Mouse (Mus musculus): ENCODE measurements around the gene Cyth1. TPM values are rescaled to one million over a fixed set of nuclear protein-coding genes. Genes with fewer than 3 reads are reported as not detected.

Cyth1 gene
- polyA plus RNA-seq, 1 experiment from 2014 or later = 12.8 TPM

DNA sequence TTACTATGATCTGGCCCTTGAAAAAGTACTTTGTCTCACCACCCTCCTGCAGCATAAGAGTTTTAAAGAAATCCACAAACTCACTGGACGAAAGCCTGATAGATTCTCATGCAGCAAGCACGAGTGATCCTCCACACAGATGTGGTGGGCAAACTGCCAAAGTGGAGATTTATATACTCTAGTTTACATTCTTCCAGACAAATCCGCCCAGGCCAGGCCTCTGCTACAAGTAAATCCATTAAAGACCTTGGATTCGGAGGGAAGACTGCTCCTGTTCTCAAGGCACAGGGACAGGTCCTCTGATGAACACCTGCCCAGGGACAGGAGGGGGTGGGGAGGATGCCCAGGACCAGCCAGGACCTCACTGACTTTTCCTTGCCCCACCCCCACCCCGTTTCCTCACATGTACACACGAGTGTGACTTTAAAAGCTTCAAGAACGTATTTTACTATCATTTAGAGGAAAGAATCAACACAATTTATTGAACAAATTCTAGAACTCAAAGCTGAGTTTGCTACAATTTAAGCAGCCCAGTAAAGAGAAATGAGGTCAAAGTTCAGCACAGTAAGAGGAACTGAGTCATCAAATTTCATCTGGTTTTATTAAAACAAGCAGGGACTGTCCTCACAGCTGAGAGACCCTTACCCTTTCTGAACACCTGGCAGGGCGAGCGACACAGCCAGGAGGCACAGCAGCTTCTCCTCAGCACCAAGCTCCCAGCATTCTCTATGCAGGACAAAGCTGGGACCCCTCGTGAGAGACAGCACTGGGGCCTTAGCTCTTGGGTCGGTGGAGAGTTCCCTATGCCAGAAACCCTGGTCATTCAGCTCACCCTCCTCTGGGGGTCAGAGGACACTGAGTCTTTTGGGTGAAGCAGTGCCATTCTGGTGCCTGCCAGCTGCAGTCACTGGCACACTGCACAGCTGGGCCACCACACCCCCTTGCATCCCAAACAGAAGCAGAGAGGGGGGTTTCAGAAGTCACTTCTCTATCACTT lies 47.3 kb downstream of the Cyth1 start:
- H3K4me2 ChIP-seq = peak overlapping the region; percentile 68
- peak overlapping the region; percentile 41 for H3K4me3 ChIP-seq (ENCODE audit: low read depth, low read length)
- H3K9ac ChIP-seq (ENCODE audit: low read length) = peak overlapping the region; percentile 75
- no peaks in the 10 kb centered on the region for H3K36me3 ChIP-seq (ENCODE audit: control insufficient read depth, insufficient read depth, low read length)
- H3K9me3 ChIP-seq (ENCODE audit: control insufficient read depth, low read length) = no peaks in the 10 kb centered on the region
- no peak for ATAC-seq (ENCODE audit: low FRiP score)
- H3K27ac ChIP-seq (ENCODE audit: low read depth, low read length) = peak overlapping the region; percentile 92; the same call in 1 of the 2 replicates
- H3K4me1 ChIP-seq (ENCODE audit: control insufficient read depth, insufficient read depth, low read length) = peaks cover 55% of the 10 kb centered on the region
- 42% methylated on average over 11 of the region's 11 CpGs for WGBS
- peak; percentile 92 for DNase-seq (ENCODE audit: low spot score, missing footprints)
- no peaks in the 10 kb centered on the region for H3K27me3 ChIP-seq (ENCODE audit: control insufficient read depth, insufficient read depth, low read length)

DNA sequence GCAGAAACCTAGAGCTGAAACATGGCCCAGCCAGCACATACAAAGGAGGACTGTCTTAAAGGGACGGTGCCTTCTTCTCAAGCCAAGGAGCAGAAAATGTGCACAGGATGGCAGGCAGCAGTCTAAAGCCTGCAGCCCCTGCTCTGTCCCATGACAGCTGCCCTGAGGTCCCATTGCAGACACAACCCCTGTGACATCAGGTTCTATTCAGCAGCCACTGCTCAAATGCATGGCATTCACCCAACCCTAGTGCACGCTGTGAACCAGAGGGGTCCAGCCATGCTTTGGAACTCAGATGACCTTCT lies 50.1 kb downstream of the Cyth1 start:
- H3K4me2 ChIP-seq = peak overlapping the region; percentile 33; the same call in 1 of the 2 replicates
- peak overlapping the region; percentile 64 for H3K27ac ChIP-seq (ENCODE audit: low read depth, low read length)
- H3K4me3 ChIP-seq (ENCODE audit: low read depth, low read length) = no peak overlapping the region
- DNase-seq (ENCODE audit: low spot score, missing footprints) = no peak
- WGBS = 47% methylated on average over 2 of the region's 2 CpGs
- no peaks in the 10 kb centered on the region for H3K36me3 ChIP-seq (ENCODE audit: control insufficient read depth, insufficient read depth, low read length)
- H3K9me3 ChIP-seq (ENCODE audit: control insufficient read depth, low read length) = no peaks in the 10 kb centered on the region
- H3K27me3 ChIP-seq (ENCODE audit: control insufficient read depth, insufficient read depth, low read length) = no peaks in the 10 kb centered on the region
- peak overlapping the region; percentile 56 for H3K9ac ChIP-seq (ENCODE audit: low read length)
- H3K4me1 ChIP-seq (ENCODE audit: control insufficient read depth, insufficient read depth, low read length) = peaks cover 53% of the 10 kb centered on the region
- ATAC-seq (ENCODE audit: low FRiP score) = 0 out of 2 replicates have a peak, but pooled peaks have one; percentile 22

DNA sequence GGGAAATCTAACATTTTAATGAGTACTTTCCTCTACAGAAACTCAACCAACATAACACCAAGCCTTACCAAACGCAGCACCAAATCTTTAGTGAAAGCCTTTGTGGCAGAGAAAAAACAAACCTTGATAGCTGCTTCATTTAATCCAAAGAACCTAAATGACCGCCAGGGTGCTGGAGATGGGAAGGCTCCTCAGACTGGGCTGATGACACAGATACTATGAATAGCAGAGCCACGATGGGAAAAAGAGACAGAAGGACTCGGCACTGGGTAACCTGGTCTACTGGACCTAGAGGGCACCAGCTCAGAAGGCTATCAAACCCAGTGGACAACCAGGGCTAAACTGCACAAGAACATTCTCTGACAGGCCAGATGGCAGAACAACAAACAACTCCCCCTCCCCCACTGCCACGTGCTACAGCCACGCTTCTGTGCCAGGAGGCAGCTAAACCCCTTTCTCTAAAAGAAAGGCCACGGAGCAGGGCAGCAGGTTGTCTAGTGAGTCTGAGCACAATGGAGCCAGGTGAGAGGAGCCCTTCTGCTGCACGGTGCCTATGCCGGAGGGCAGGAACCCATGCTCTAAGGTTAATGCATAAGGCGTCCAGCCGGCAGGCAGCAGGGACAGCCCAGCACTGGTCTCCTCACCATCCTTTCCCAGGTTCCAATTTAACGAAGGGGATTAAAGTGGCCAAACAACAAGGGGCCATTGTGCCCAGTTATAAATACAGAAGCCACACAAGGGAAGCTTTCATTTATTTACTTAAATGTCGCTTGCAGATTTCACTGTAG lies 50.7 kb downstream of the Cyth1 start:
- peak; percentile 51 for ATAC-seq (ENCODE audit: low FRiP score)
- 28% methylated on average over 13 of the region's 13 CpGs for WGBS
- Histone ChIP-seq H3K27me3 (ENCODE audit: control insufficient read depth, insufficient read depth, low read length) (no peaks in the 10 kb centered on the region), H3K9ac (ENCODE audit: low read length) (peak overlapping the region; percentile 56), H3K36me3 (ENCODE audit: control insufficient read depth, insufficient read depth, low read length) (no peaks in the 10 kb centered on the region), H3K4me2 (peak overlapping the region; percentile 33; the same call in 1 of the 2 replicates), H3K27ac (ENCODE audit: low read depth, low read length) (peak overlapping the region; percentile 64), H3K4me1 (ENCODE audit: control insufficient read depth, insufficient read depth, low read length) (peaks cover 48% of the 10 kb centered on the region), H3K9me3 (ENCODE audit: control insufficient read depth, low read length) (no peaks in the 10 kb centered on the region), H3K4me3 (ENCODE audit: low read depth, low read length) (no peak overlapping the region)
- peak; percentile 96 for DNase-seq (ENCODE audit: low spot score, missing footprints)

DNA sequence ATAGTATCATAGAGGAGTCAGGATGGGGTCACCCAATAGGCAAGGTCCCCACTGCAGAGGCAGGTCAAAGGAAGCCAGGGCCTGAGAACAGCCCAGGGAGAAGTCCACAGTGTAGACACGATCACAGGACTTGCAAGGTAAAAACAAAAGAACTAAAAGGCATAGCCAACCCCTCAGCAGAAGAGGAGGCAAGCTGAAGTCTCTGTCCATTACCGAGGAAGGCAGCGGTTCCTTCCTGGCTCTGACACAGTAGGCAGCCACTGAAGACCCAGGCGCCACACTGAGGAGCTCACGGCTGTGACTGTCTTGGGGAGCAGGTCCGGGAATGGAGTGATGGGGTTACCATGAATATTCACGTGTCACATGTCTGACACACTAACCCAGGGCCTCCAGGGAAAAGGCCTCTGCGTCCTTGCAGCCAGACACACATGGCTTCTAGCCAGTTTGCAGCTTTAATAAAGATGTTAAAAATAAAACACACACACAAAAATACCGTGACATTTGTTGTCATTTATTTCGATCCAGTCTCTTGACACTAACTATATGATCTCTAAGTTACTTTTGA lies 51.5 kb downstream of the Cyth1 start:
- Histone ChIP-seq H3K9me3 (ENCODE audit: control insufficient read depth, low read length) (no peaks in the 10 kb centered on the region), H3K4me2 (no peak overlapping the region), H3K4me1 (ENCODE audit: control insufficient read depth, insufficient read depth, low read length) (peaks cover 42% of the 10 kb centered on the region), H3K9ac (ENCODE audit: low read length) (no peak overlapping the region), H3K27me3 (ENCODE audit: control insufficient read depth, insufficient read depth, low read length) (no peaks in the 10 kb centered on the region), H3K36me3 (ENCODE audit: control insufficient read depth, insufficient read depth, low read length) (no peaks in the 10 kb centered on the region; the same call in 1 of the 2 replicates), H3K4me3 (ENCODE audit: low read depth, low read length) (no peak overlapping the region), H3K27ac (ENCODE audit: low read depth, low read length) (no peak overlapping the region)
- DNase-seq (ENCODE audit: low spot score, missing footprints) = no peak
- no peak for ATAC-seq (ENCODE audit: low FRiP score)
- WGBS = 65% methylated on average over 10 of the region's 10 CpGs

DNA sequence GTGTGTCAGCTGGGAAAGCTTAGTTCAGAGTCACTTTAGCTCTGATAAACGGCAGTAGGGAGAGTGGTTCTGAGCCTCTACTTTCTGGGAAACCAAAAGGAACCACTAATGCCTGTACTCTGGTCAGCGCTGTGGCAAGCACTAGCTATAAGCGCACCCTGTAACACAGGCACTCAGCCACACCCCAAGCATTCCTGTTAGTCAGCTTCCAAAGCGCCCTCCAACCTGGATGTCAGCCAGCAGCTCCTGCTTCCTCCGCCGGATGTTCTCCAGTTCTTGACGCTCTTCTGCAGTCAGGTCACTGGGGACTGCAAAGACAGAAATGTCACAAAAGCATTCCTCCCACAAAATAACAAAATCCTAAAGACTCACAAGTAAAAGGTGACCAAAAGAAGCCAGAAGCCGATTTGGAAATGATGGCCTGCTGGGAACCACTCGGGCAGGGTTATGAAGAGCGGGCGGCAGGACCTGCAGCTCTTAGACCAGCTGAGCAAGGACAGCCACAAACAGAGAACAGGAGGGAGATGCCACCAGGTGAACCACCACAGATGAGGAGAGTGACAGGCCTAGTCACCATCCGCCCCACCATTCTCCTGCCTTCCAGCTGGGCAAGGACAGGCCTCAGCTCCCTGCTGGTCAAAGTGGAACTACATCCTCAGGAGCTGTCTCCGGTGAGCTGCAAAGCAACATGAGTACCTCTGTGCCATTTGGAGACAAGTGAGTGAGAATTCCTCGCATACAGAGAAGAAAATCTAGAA lies 54.8 kb downstream of the Cyth1 start:
- Histone ChIP-seq H3K27me3 (ENCODE audit: control insufficient read depth, insufficient read depth, low read length) (no peaks in the 10 kb centered on the region), H3K9ac (ENCODE audit: low read length) (no peak overlapping the region), H3K4me1 (ENCODE audit: control insufficient read depth, insufficient read depth, low read length) (peaks cover 18% of the 10 kb centered on the region), H3K9me3 (ENCODE audit: control insufficient read depth, low read length) (no peaks in the 10 kb centered on the region), H3K27ac (ENCODE audit: low read depth, low read length) (no peak overlapping the region), H3K4me3 (ENCODE audit: low read depth, low read length) (no peak overlapping the region), H3K36me3 (ENCODE audit: control insufficient read depth, insufficient read depth, low read length) (no peaks in the 10 kb centered on the region; the same call in 1 of the 2 replicates), H3K4me2 (no peak overlapping the region)
- DNase-seq (ENCODE audit: low spot score, missing footprints) (no peak), ATAC-seq (ENCODE audit: low FRiP score) (no peak)
- WGBS = 83% methylated on average over 14 of the region's 14 CpGs

DNA sequence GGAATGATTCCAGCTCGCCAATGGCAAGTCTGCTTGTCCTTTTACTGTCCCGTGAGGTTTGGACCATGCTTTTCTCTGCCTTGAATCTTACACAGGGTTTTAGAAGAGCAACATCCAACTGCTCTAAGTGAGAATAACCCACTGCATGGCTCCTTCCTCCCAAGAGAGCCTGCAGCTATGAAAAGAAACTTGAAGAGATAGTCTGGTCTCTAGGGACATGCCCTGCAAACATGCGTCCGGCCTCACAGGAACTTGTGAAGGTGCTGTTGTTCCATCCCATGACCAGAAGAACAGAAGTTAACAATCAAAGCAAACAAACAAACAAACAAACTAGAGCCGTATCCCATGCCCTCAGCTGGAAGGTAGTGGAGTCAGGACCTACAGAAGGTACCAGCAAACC lies 55.4 kb downstream of the Cyth1 start:
- Histone ChIP-seq H3K27ac (ENCODE audit: low read depth, low read length) (no peak overlapping the region), H3K9me3 (ENCODE audit: control insufficient read depth, low read length) (no peaks in the 10 kb centered on the region), H3K27me3 (ENCODE audit: control insufficient read depth, insufficient read depth, low read length) (no peaks in the 10 kb centered on the region), H3K9ac (ENCODE audit: low read length) (no peak overlapping the region), H3K36me3 (ENCODE audit: control insufficient read depth, insufficient read depth, low read length) (no peaks in the 10 kb centered on the region; the same call in 1 of the 2 replicates), H3K4me1 (ENCODE audit: control insufficient read depth, insufficient read depth, low read length) (peaks cover 12% of the 10 kb centered on the region), H3K4me2 (no peak overlapping the region), H3K4me3 (ENCODE audit: low read depth, low read length) (no peak overlapping the region)
- DNase-seq (ENCODE audit: low spot score, missing footprints) (no peak), ATAC-seq (ENCODE audit: low FRiP score) (no peak)
- 84% methylated on average over 5 of the region's 5 CpGs for WGBS

DNA sequence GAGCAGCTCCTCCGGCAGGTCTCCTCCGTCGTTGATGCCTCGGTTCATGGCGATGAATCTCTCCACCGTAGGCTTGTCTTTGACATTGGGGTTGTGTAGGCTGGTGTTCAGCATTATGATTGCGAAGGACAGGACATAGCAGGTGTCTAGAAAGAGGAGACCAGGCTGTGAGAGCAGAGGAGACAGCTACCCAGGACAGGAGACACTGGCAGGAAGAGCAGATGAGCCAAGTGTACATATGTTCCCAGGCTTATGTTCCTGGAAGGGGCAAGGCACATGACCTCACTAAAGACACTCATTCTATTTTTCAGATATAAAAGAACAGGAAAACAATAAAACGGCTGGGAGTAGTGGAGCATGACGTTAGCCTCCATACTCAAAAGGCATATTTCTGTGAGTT lies 65.6 kb downstream of the Cyth1 start:
- Histone ChIP-seq H3K4me3 (ENCODE audit: low read depth, low read length) (no peak overlapping the region), H3K4me1 (ENCODE audit: control insufficient read depth, insufficient read depth, low read length) (no peaks in the 10 kb centered on the region), H3K9me3 (ENCODE audit: control insufficient read depth, low read length) (no peaks in the 10 kb centered on the region), H3K36me3 (ENCODE audit: control insufficient read depth, insufficient read depth, low read length) (peaks cover 8% of the 10 kb centered on the region; the same call in 1 of the 2 replicates), H3K27me3 (ENCODE audit: control insufficient read depth, insufficient read depth, low read length) (no peaks in the 10 kb centered on the region), H3K4me2 (no peak overlapping the region), H3K27ac (ENCODE audit: low read depth, low read length) (no peak overlapping the region), H3K9ac (ENCODE audit: low read length) (no peak overlapping the region)
- 93% methylated on average over 9 of the region's 9 CpGs for WGBS
- DNase-seq (ENCODE audit: low spot score, missing footprints) = no peak
- no peak for ATAC-seq (ENCODE audit: low FRiP score)

DNA sequence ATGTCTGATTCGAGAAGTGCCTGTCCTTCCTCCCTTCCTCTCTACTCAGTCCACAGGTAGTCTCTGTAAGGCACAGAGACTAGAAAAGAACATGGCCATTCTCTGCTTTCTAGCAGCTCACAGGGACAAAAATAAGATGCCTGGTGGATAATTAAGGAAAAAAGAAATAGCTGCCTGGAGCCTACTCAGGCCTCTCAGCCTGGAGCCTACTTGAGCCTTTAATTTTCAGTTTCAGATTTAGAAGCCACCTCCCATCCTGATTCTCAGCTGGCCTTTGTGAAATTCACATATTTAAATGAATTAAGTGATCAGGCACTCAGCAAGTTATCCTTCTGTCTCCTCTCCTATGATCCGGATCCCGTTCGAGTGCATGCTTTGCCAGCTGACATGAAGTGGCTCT lies 66.0 kb downstream of the Cyth1 start:
- Histone ChIP-seq H3K9me3 (ENCODE audit: control insufficient read depth, low read length) (no peaks in the 10 kb centered on the region), H3K27me3 (ENCODE audit: control insufficient read depth, insufficient read depth, low read length) (no peaks in the 10 kb centered on the region), H3K4me2 (no peak overlapping the region), H3K4me1 (ENCODE audit: control insufficient read depth, insufficient read depth, low read length) (no peaks in the 10 kb centered on the region), H3K4me3 (ENCODE audit: low read depth, low read length) (no peak overlapping the region), H3K36me3 (ENCODE audit: control insufficient read depth, insufficient read depth, low read length) (peaks cover 8% of the 10 kb centered on the region; the same call in 1 of the 2 replicates), H3K9ac (ENCODE audit: low read length) (no peak overlapping the region), H3K27ac (ENCODE audit: low read depth, low read length) (no peak overlapping the region)
- ATAC-seq (ENCODE audit: low FRiP score) (no peak), DNase-seq (ENCODE audit: low spot score, missing footprints) (no peak)
- whole genome bisulfite sequencing = 92% methylated on average over 4 of the region's 4 CpGs
